In the genomic region with DNA sequence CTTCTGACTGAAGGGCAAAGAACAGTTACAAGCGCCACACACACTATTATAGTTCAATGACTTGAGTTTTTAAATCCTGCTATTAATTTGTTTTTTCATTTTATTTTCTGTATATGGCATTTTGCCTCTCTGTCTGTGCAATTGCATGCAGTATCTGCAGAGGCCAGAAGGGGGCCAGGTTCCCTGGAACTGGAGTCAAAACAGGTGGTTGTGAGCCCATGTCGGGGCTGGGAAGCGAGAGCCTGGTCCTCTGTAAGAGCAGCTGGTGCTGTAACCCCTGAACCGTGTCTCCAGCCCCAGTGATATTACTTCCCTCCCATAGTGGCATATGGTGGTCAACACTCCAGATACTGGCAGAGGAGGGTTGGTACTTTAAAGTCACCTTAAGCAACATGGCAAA, we compare ENCODE assay signal across 7 mouse cellular contexts. TPM values are rescaled to one million over a fixed set of nuclear protein-coding genes. Genes with fewer than 3 reads are reported as not detected.
A peak's percentile ranks its signal among the peaks of the same experiment; 100 is the strongest.
DNase-seq lines count a peak whose midpoint lies in the region; ATAC-seq and TF ChIP-seq lines count a peak whose summit lies in the region.

No protein-coding gene starts in this region.

- H3K9ac ChIP-seq in intestine, embryonic 15.5 days: no peak overlapping the region
- H3K9ac ChIP-seq in liver, embryonic 14.5 days (replicated peaks): no peak overlapping the region

- no peaks in the 10 kb centered on the region for H3K36me3 ChIP-seq in intestine, embryonic 15.5 days
- H3K36me3 ChIP-seq in liver, embryonic 14.5 days (replicated peaks; ENCODE audit: control insufficient read depth, insufficient read depth, low read depth): no peaks in the 10 kb centered on the region; the same call in 1 of the 2 replicates

- H3K27ac ChIP-seq in intestine, embryonic 15.5 days: no peak overlapping the region
- H3K27ac ChIP-seq in liver, embryonic 14.5 days: no peak overlapping the region; the same call in 1 of the 2 replicates

- H3K4me3 ChIP-seq in intestine, embryonic 15.5 days (replicated peaks): no peak overlapping the region
- no peak overlapping the region for H3K4me3 ChIP-seq in liver, embryonic 14.5 days (ENCODE audit: insufficient read depth in 1 of 2, low read depth in 2 of 2, low read length in 2 of 2)

- H3K4me1 ChIP-seq in intestine, embryonic 15.5 days (replicated peaks): peaks cover 5% of the 10 kb centered on the region; the same call in 1 of the 2 replicates
- H3K4me1 ChIP-seq in liver, embryonic 14.5 days (replicated peaks; ENCODE audit: control insufficient read depth in 2 of 2, insufficient read depth in 2 of 2, low read length in 1 of 2): peaks cover 17 to 32% of the 10 kb centered on the region in 2 experiments

- WGBS in intestine, embryonic 15.5 days: 17% methylated on average over 4 of the region's 4 CpGs
- whole genome bisulfite sequencing in liver, embryonic 14.5 days (ENCODE audit: insufficient replicate concordance): 16% methylated on average over 4 of the region's 4 CpGs

- no peaks in the 10 kb centered on the region for H3K27me3 ChIP-seq in intestine, embryonic 15.5 days (replicated peaks)
- no peaks in the 10 kb centered on the region for H3K27me3 ChIP-seq in liver, embryonic 14.5 days (ENCODE audit: control insufficient read depth, insufficient read depth, low read length)

- TF ChIP-seq EP300 in liver, embryonic 14.5 days (IDR thresholded peaks at IDR 0.05; ENCODE audit: low read depth): no peak

- TF ChIP-seq CTCF in liver, embryonic 14.5 days (IDR thresholded peaks at IDR 0.05; ENCODE audit: low read depth): peak; percentile 83

- no peak overlapping the region for H3K4me2 ChIP-seq in intestine, embryonic 15.5 days (replicated peaks)
- H3K4me2 ChIP-seq in liver, embryonic 14.5 days (ENCODE audit: low read depth): no peak overlapping the region

- no peaks in the 10 kb centered on the region for H3K9me3 ChIP-seq in intestine, embryonic 15.5 days
- H3K9me3 ChIP-seq in liver, embryonic 14.5 days (ENCODE audit: control insufficient read depth, low read length): no peaks in the 10 kb centered on the region

- ATAC-seq in intestine, embryonic 15.5 days: peak; percentile 69
- ATAC-seq in liver, embryonic 14.5 days (ENCODE audit: insufficient read depth): peak; percentile 17; the same call in 1 of the 2 replicates

- DNase-seq in right cerebral cortex, adult 2 months (ENCODE audit: low spot score in 2 of 2): peak; percentile 58 to 61
- no peak for DNase-seq in right cerebral cortex, postnatal 25 days
- peak; percentile 80 for DNase-seq in ZHBTc4 (ENCODE audit: low read depth, low spot score)
- DNase-seq in embryo, embryonic 10.5 days (ENCODE audit: low spot score): peak; percentile 81
- DNase-seq in liver, embryonic 14.5 days (ENCODE audit: low read depth in 3 of 3, low spot score in 3 of 3): peak in 1 of 3 experiments; percentile 45
- DNase-seq in right cerebral cortex, postnatal 4 days: peak; percentile 70

RNA-seq across cellular contexts. Expression of gene Gna15, which starts 5.5 kb away (rescaled TPM):
- 0.92 and 0.97 TPM in 2 replicates for polyA plus RNA-seq in intestine, embryonic 15.5 days (2015; fragmentation: Nextera tagmentation; extraction: Ambion mirVana)
- polyA plus RNA-seq in liver, embryonic 14.5 days (2012; rRNA removed): 4.2 and 4.6 TPM in 2 replicates
- polyA plus RNA-seq in liver, embryonic 14.5 days (2014; fragmentation: Nextera tagmentation; extraction: Ambion mirVana): 3.2 and 4.7 TPM in 2 replicates

RNA-seq across cellular contexts. Expression of gene S1pr4, which starts 18.6 kb away (rescaled TPM):
- polyA plus RNA-seq in intestine, embryonic 15.5 days (2015; fragmentation: Nextera tagmentation; extraction: Ambion mirVana): 1.0 and 1.1 TPM in 2 replicates
- polyA plus RNA-seq in liver, embryonic 14.5 days (2012; rRNA removed): 1.5 and 1.8 TPM in 2 replicates
- 1.4 and 1.5 TPM in 2 replicates for polyA plus RNA-seq in liver, embryonic 14.5 days (2014; fragmentation: Nextera tagmentation; extraction: Ambion mirVana)

RNA-seq across cellular contexts. Expression of gene Ncln, which starts 22.4 kb away (rescaled TPM):
- polyA plus RNA-seq in intestine, embryonic 15.5 days (2015; fragmentation: Nextera tagmentation; extraction: Ambion mirVana): 98.5 and 118 TPM in 2 replicates
- 55.7 and 71.3 TPM in 2 replicates for polyA plus RNA-seq in liver, embryonic 14.5 days (2012; rRNA removed)
- polyA plus RNA-seq in liver, embryonic 14.5 days (2014; fragmentation: Nextera tagmentation; extraction: Ambion mirVana): 23.7 and 29.4 TPM in 2 replicates

RNA-seq across cellular contexts. Expression of gene Gna11, which starts 26.4 kb away (rescaled TPM):
- polyA plus RNA-seq in intestine, embryonic 15.5 days (2015; fragmentation: Nextera tagmentation; extraction: Ambion mirVana): 245 and 269 TPM in 2 replicates
- polyA plus RNA-seq in liver, embryonic 14.5 days (2012; rRNA removed): 14.8 and 17.0 TPM in 2 replicates
- 17.3 and 17.4 TPM in 2 replicates for polyA plus RNA-seq in liver, embryonic 14.5 days (2014; fragmentation: Nextera tagmentation; extraction: Ambion mirVana)

RNA-seq across cellular contexts. Expression of gene Celf5, which starts 36.0 kb away (rescaled TPM):
- polyA plus RNA-seq in intestine, embryonic 15.5 days (2015; fragmentation: Nextera tagmentation; extraction: Ambion mirVana): 1.7 TPM in 2 replicates
- 0.02 and 0.32 TPM in 2 replicates for polyA plus RNA-seq in liver, embryonic 14.5 days (2012; rRNA removed)
- polyA plus RNA-seq in liver, embryonic 14.5 days (2014; fragmentation: Nextera tagmentation; extraction: Ambion mirVana): not detected in 2 replicates
